Mouse (Mus musculus) heart, embryonic 12.5 days (tissue): ENCODE data around the gene Foxl1. TPM values are rescaled to one million over a fixed set of nuclear protein-coding genes. Genes with fewer than 3 reads are reported as not detected.

Experiments used
- ATAC-seq: fragments of 200-750 bp; cut with Nextera tagmentation; 2 replicates; pipeline ENCODE4 v1.8.0; 2017; ENCODE audit warnings: moderate TSS enrichment, moderate library complexity; ENCODE audit not compliant: insufficient number of reproducible peaks, low FRiP score
- H3K27ac ChIP-seq: fragments of 300-500 bp; sonication (generic); 2 replicates; pipeline ENCODE4 v1.5.1; 2016; ENCODE audit warnings: mild to moderate bottlenecking, moderate library complexity; ENCODE audit not compliant: poor library complexity, severe bottlenecking
- H3K27me3 ChIP-seq: fragments of 300-500 bp; sonication (generic); replicated peaks from 2 replicates; pipeline ENCODE4 v1.6.1; 2016; ENCODE audit warnings: mild to moderate bottlenecking, moderate library complexity
- H3K36me3 ChIP-seq: fragments of 300-500 bp; sonication (generic); 2 replicates; pipeline ENCODE4 v1.6.1; 2016; ENCODE audit warnings: mild to moderate bottlenecking, moderate library complexity
- H3K4me1 ChIP-seq: fragments of 300-500 bp; sonication (generic); replicated peaks from 2 replicates; pipeline ENCODE4 v1.6.1; 2016; ENCODE audit warnings: mild to moderate bottlenecking
- H3K4me2 ChIP-seq: fragments of 300-500 bp; sonication (generic); 2 replicates; pipeline ENCODE4 v1.6.1; 2016; ENCODE audit warnings: mild to moderate bottlenecking, moderate library complexity
- H3K4me3 ChIP-seq: fragments of 300-500 bp; sonication (generic); 2 replicates; pipeline ENCODE4 v1.5.1; 2016; ENCODE audit warnings: mild to moderate bottlenecking
- H3K9ac ChIP-seq: fragments of 300-500 bp; sonication (generic); 2 replicates; pipeline ENCODE4 v1.6.1; 2016; ENCODE audit warnings: mild to moderate bottlenecking, moderate library complexity
- H3K9me3 ChIP-seq: fragments of 300-500 bp; sonication (generic); replicated peaks from 2 replicates; pipeline ENCODE4 v1.6.1; 2016; ENCODE audit warnings: mild to moderate bottlenecking, moderate library complexity
- WGBS: fragments of 180-500 bp; shearing (Covaris S2); methylation state at CpG from one replicate; pipeline ENCODE4 v1.1.7; 2016; 5-methylcytosine and 5-hydroxymethylcytosine counted together
- polyA plus RNA-seq: library from polyadenylated mRNA; unstranded; fragments of >200 nt; fragmentation: Nextera tagmentation; extraction: Ambion mirVana; gene quantifications from 2 replicates; pipeline ENCODE4 v1.2.1, GENCODE M21; 2016

Gene Foxl1
- polyA plus RNA-seq, 1 experiment from 2014 or later: 0.78 TPM

GRCm38 (mm10) chr8:121104049-121104818 lies 23.5 kb upstream of the Foxl1 start:
- no peak overlapping the region for H3K27ac ChIP-seq
- 0 out of 2 replicates have a peak, but pooled peaks have one; percentile 31 for ATAC-seq
- no peak overlapping the region for H3K4me3 ChIP-seq
- H3K9me3 ChIP-seq: no peaks in the 10 kb centered on the region
- H3K27me3 ChIP-seq: peaks cover 26% of the 10 kb centered on the region
- H3K9ac ChIP-seq: no peak overlapping the region
- H3K36me3 ChIP-seq: peaks cover 60% of the 10 kb centered on the region
- H3K4me2 ChIP-seq: no peak overlapping the region
- peaks cover 21% of the 10 kb centered on the region for H3K4me1 ChIP-seq
- 44% methylated on average over 17 of the region's 17 CpGs for WGBS

DNA sequence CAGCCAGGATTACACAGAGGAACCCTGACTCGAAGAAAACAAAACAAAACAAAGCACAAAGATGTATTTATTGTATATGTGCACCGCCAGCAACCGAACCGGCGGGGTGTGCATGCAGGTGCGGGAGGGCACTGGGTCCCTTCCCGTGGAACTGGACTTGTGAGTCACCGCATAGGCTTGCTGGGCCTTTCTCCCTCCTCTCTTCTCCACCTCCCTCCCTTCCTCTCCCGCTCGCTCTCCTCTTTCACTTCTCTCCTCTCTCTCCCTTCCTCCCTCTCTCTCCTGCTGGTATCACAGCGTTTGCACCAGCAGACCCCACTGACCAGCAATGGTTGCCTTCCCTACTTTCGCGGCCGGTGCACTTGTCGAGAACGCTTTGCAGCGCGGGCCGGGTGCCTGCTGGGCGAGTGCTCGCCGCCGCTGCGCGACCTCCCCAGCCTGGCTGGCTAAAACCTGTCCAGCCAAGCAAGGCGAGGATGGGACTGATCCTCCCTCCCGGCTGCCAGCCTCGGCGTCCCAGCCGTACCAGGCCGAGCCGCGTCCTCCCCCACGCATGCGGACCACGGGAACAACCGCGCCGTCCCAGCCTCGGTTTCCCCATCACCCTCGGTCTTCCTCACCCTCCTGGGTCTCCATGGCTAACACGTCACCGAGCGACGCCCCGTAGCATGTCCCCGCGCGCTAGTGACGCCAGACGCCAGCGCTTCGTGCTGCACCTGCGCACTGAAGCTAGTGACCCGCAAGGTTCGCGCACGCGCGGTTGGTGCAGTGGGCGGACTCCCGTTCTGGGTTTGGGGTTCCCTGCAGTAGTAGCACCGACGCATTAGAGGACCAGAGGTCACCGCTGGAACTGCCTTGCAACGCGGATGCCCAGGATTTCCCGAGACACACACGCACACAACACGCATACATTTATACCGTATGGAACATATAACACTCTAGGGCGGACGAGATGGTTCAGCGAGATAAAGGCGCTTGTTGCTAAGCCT lies 19.8 kb upstream of the Foxl1 start, which contains the start of gene Mthfsd:
Mthfsd (minus strand) TSS at position 725 of the 989 bp plus-strand sequence.
- H3K27ac ChIP-seq: peak within 1 kb of the TSS; percentile 69
- H3K4me3 ChIP-seq: peak within 1 kb of the TSS; percentile 81
- peak; percentile 93 for ATAC-seq
- WGBS: 1% methylated on average over 75 of the region's 75 CpGs
- peak within 1 kb of the TSS; percentile 78 for H3K4me2 ChIP-seq
- peaks cover 23% of the 10 kb centered on the region for H3K36me3 ChIP-seq
- H3K9me3 ChIP-seq: no peaks in the 10 kb centered on the region
- H3K4me1 ChIP-seq: peaks cover 24% of the 10 kb centered on the region
- H3K27me3 ChIP-seq: peaks cover 8% of the 10 kb centered on the region
- peak within 1 kb of the TSS; percentile 90 for H3K9ac ChIP-seq

GRCm38 (mm10) chr8:121108657-121109056 lies 19.1 kb upstream of the Foxl1 start:
- H3K4me2 ChIP-seq: peak overlapping the region; percentile 78
- no peak for ATAC-seq
- no peaks in the 10 kb centered on the region for H3K9me3 ChIP-seq
- H3K27ac ChIP-seq: no peak overlapping the region
- H3K9ac ChIP-seq: peak overlapping the region; percentile 90
- H3K36me3 ChIP-seq: peaks cover 17% of the 10 kb centered on the region; the same call in 1 of the 2 replicates
- peaks cover 9% of the 10 kb centered on the region for H3K27me3 ChIP-seq
- H3K4me1 ChIP-seq: peaks cover 19% of the 10 kb centered on the region
- peak overlapping the region; percentile 81 for H3K4me3 ChIP-seq
- WGBS: 17% methylated on average over 5 of the region's 5 CpGs

GRCm38 (mm10) chr8:121111145-121111907 lies 16.4 kb upstream of the Foxl1 start:
- Histone ChIP-seq H3K27ac (no peak overlapping the region), H3K4me1 (peaks cover 22% of the 10 kb centered on the region), H3K4me3 (no peak overlapping the region), H3K9me3 (no peaks in the 10 kb centered on the region), H3K27me3 (peaks cover 25% of the 10 kb centered on the region), H3K9ac (no peak overlapping the region), H3K36me3 (0 out of 2 replicates have a peak, but pooled peaks cover 3% of the 10 kb centered on the region), H3K4me2 (no peak overlapping the region)
- no peak for ATAC-seq
- 37% methylated on average over 7 of the region's 7 CpGs for WGBS

GRCm38 (mm10) chr8:121113261-121113660 lies 14.5 kb upstream of the Foxl1 start:
- Histone ChIP-seq H3K9ac (no peak overlapping the region), H3K4me1 (peaks cover 21% of the 10 kb centered on the region; the same call in 1 of the 2 replicates), H3K27me3 (peaks cover 44% of the 10 kb centered on the region), H3K4me2 (peak overlapping the region; percentile 39), H3K36me3 (no peaks in the 10 kb centered on the region), H3K4me3 (0 out of 2 replicates have a peak overlapping the region, but pooled peaks have one; percentile 13), H3K27ac (no peak overlapping the region), H3K9me3 (no peaks in the 10 kb centered on the region)
- ATAC-seq: peak; percentile 43; the same call in 1 of the 2 replicates
- 1% methylated on average over 21 of the region's 21 CpGs for WGBS

GRCm38 (mm10) chr8:121115136-121115535 lies 12.6 kb upstream of the Foxl1 start:
- ATAC-seq: no peak
- peak overlapping the region; percentile 69 for H3K9ac ChIP-seq
- peaks cover 52% of the 10 kb centered on the region for H3K27me3 ChIP-seq
- no peak overlapping the region for H3K27ac ChIP-seq
- peak overlapping the region; percentile 69 for H3K4me2 ChIP-seq
- 2% methylated on average over 25 of the region's 25 CpGs for WGBS
- H3K4me3 ChIP-seq: peak overlapping the region; percentile 42
- H3K36me3 ChIP-seq: no peaks in the 10 kb centered on the region
- no peaks in the 10 kb centered on the region for H3K9me3 ChIP-seq
- peaks cover 18% of the 10 kb centered on the region; the same call in 1 of the 2 replicates for H3K4me1 ChIP-seq

DNA sequence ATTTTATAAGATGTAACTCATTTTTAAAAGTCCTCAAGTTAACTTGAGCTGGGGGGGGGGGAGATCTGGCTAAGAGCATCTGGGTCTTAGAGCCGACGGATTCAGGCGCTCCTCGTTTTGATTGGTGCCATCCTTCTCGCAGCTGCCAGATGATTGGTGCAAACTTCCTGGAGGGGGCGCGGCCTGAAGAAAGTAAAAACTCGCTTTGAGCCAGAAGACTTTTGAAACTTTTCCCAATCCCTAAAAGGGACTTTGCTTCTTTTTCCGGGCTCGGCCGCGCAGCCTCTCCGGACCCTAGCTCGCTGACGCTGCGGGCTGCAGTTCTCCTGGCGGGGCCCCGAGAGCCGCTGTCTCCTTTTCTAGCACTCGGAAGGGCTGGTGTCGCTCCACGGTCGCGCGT lies 11.8 kb upstream of the Foxl1 start, which contains the start of gene Foxc2:
Foxc2 (plus strand) TSS at position 224 of the 400 bp plus-strand sequence.
- peak within 1 kb of the TSS; percentile 97 for H3K27ac ChIP-seq
- no peaks in the 10 kb centered on the region for H3K36me3 ChIP-seq
- H3K9ac ChIP-seq: peak within 1 kb of the TSS; percentile 92
- peak within 1 kb of the TSS; percentile 93 for H3K4me2 ChIP-seq
- WGBS: 0% methylated on average over 25 of the region's 25 CpGs
- peaks cover 60% of the 10 kb centered on the region for H3K27me3 ChIP-seq
- peaks cover 15% of the 10 kb centered on the region; the same call in 1 of the 2 replicates for H3K4me1 ChIP-seq
- peak within 1 kb of the TSS; percentile 76 for H3K4me3 ChIP-seq
- peak; percentile 70 for ATAC-seq
- H3K9me3 ChIP-seq: no peaks in the 10 kb centered on the region

- WGBS: under 1% methylated on average over 54 of the region's 55 CpGs
These were observed 11.1 kb upstream of the Foxl1 start for GRCm38 (mm10) chr8:121116591-121117185.

GRCm38 (mm10) chr8:121117186-121117651 lies 10.5 kb upstream of the Foxl1 start:
- Histone ChIP-seq H3K4me1 (peaks cover 25% of the 10 kb centered on the region), H3K4me3 (peak overlapping the region; percentile 76), H3K27me3 (peaks cover 70% of the 10 kb centered on the region), H3K9me3 (no peaks in the 10 kb centered on the region), H3K36me3 (0 out of 2 replicates have a peak, but pooled peaks cover under 1% of the 10 kb centered on the region), H3K27ac (peak overlapping the region; percentile 97), H3K9ac (peak overlapping the region; percentile 92), H3K4me2 (peak overlapping the region; percentile 93)
- under 1% methylated on average over 62 of the region's 62 CpGs for WGBS
- ATAC-seq: no peak

More at GRCm38 (mm10) chr8:121116591-121117185, 11.1 kb upstream of the Foxl1 start:
- Histone ChIP-seq H3K9me3 (no peaks in the 10 kb centered on the region), H3K4me1 (peaks cover 21% of the 10 kb centered on the region; the same call in 1 of the 2 replicates), H3K36me3 (no peaks in the 10 kb centered on the region), H3K27ac (peak overlapping the region; percentile 97), H3K4me2 (peak overlapping the region; percentile 93), H3K4me3 (peak overlapping the region; percentile 76), H3K9ac (peak overlapping the region; percentile 92), H3K27me3 (peaks cover 67% of the 10 kb centered on the region)
- peak; percentile 54 for ATAC-seq
